Mouse (Mus musculus) bone marrow macrophage, adult 2 months (primary cell): ENCODE measurements around the gene Crygn.

ENCODE experiments used
- CTCF ChIP-seq: IDR thresholded peaks from 2 replicates; pipeline ENCODE4 v1.5.1; 2012; ENCODE audit warnings: low read depth, mild to moderate bottlenecking, low read length, moderate library complexity
- POLR2A ChIP-seq: IDR thresholded peaks from 2 replicates; pipeline ENCODE4 v1.6.1; 2012; ENCODE audit warnings: mild to moderate bottlenecking, low read depth, low read length, borderline replicate concordance

- no peak for TF ChIP-seq POLR2A
- no peak for TF ChIP-seq CTCF
Measured at GRCm38 (mm10) chr5:24719852-24720251, 38.0 kb downstream of the Crygn start.
